In genomic region chr9:115120276-115120675, GRCm38 (mm10) we compare ENCODE assay signal across 9 mouse cellular contexts.
A peak's percentile ranks its signal among the peaks of the same experiment; 100 is the strongest.
DNase-seq lines count a peak whose midpoint lies in the region; ATAC-seq lines count a peak whose summit lies in the region.
"Had no signal": no experiment of that assay in that cellular context is flagged by ENCODE, and none has a peak within 500 bp of the region (broad histone marks: within the 10 kb centered on the region; RNA-seq: fewer than 3 reads in every experiment).

No protein-coding gene starts in this region.

- no peak overlapping the region for H3K4me2 ChIP-seq in forebrain, embryonic 12.5 days
- H3K4me2 ChIP-seq in forebrain, embryonic 11.5 days (ENCODE audit: low read depth, low read length, severe bottlenecking): no peak overlapping the region

- H3K27me3 ChIP-seq in forebrain, embryonic 12.5 days: no peaks in the 10 kb centered on the region
- no peaks in the 10 kb centered on the region for H3K27me3 ChIP-seq in forebrain, embryonic 11.5 days (ENCODE audit: control insufficient read depth, insufficient read depth, low read length)

- no peak overlapping the region for H3K4me3 ChIP-seq in forebrain, embryonic 12.5 days (replicated peaks)
- no peak overlapping the region for H3K4me3 ChIP-seq in forebrain, embryonic 11.5 days (ENCODE audit: low read depth, low read length)
- H3K4me3 ChIP-seq: megakaryocyte, embryonic 14.5 days had no signal

- WGBS in forebrain, embryonic 12.5 days: 87% methylated on average over 5 of the region's 5 CpGs
- 91% methylated on average over 5 of the region's 5 CpGs for WGBS in forebrain, embryonic 11.5 days
- WGBS in large intestine, adult 2 months: 34% methylated on average over 5 of the region's 5 CpGs

- 0 out of 2 replicates have a peak overlapping the region, but pooled peaks have one; percentile 51 for H3K27ac ChIP-seq in forebrain, embryonic 12.5 days
- no peak overlapping the region for H3K27ac ChIP-seq in forebrain, embryonic 11.5 days (ENCODE audit: low read depth, low read length)

- no peaks in the 10 kb centered on the region for H3K9me3 ChIP-seq in forebrain, embryonic 12.5 days
- no peaks in the 10 kb centered on the region for H3K9me3 ChIP-seq in forebrain, embryonic 11.5 days (ENCODE audit: control insufficient read depth, low read length)
- H3K9me3 ChIP-seq: megakaryocyte, embryonic 14.5 days had no signal

- DNase-seq in forebrain, embryonic 11.5 days (ENCODE audit: low spot score): no peak
- peak; percentile 9 for DNase-seq in right cerebral cortex, postnatal 4 days
- DNase-seq in right cerebral cortex, postnatal 25 days: no peak
- peak; percentile 16 for DNase-seq in large intestine, adult 2 months (ENCODE audit: low read depth, low spot score)
- DNase-seq in T-cell, adult 2 months (ENCODE audit: low spot score): no peak
- no peak for DNase-seq in spleen, postnatal 10 days (ENCODE audit: low spot score in 2 of 2)
- DNase-seq in B cell, adult 2 months: no peak

- peaks cover 13% of the 10 kb centered on the region for H3K4me1 ChIP-seq in forebrain, embryonic 12.5 days
- no peaks in the 10 kb centered on the region for H3K4me1 ChIP-seq in forebrain, embryonic 11.5 days (replicated peaks; ENCODE audit: control insufficient read depth, insufficient read depth, low read length)
- H3K4me1 ChIP-seq: megakaryocyte, embryonic 14.5 days had no signal

- H3K36me3 ChIP-seq in forebrain, embryonic 12.5 days (replicated peaks): no peaks in the 10 kb centered on the region
- H3K36me3 ChIP-seq in forebrain, embryonic 11.5 days (ENCODE audit: control insufficient read depth, insufficient read depth, low read length): no peaks in the 10 kb centered on the region

- ATAC-seq in forebrain, embryonic 12.5 days (ENCODE audit: low FRiP score): no peak; the same call in 1 of the 2 replicates
- ATAC-seq in forebrain, embryonic 11.5 days (replicated peaks; ENCODE audit: low FRiP score): no peak

- H3K9ac ChIP-seq in forebrain, embryonic 12.5 days: no peak overlapping the region
- H3K9ac ChIP-seq in forebrain, embryonic 11.5 days (ENCODE audit: low read length): no peak overlapping the region

Comparison
In these comparisons a context has a peak if more than half of its experiments do, and no peak if none do; other contexts are left out.
1. DNase-seq: peak in right cerebral cortex, postnatal 4 days (single experiment) and large intestine, adult 2 months (single experiment); none in forebrain, embryonic 11.5 days (single experiment), right cerebral cortex, postnatal 25 days (single experiment), T-cell, adult 2 months (single experiment), spleen, postnatal 10 days (0 of 2) and B cell, adult 2 months (0 of 2).